Mouse (Mus musculus) kidney, adult 2 months (tissue): ENCODE data around the gene Lingo3.

Experiments
- CTCF ChIP-seq: fragments of 200-500 bp; conservative IDR thresholded peaks from 2 replicates; pipeline ENCODE4 v1.5.1; 2011; ENCODE audit warnings: low read depth, mild to moderate bottlenecking, control low read depth, low read length, moderate library complexity, mixed read lengths; ENCODE audit not compliant: insufficient read depth, insufficient read length
- POLR2A ChIP-seq: fragments of 200-500 bp; IDR thresholded peaks from one replicate; pipeline ENCODE4 v1.6.1; 2011; ENCODE audit warnings: low read depth, low read length, control low read depth

- TF ChIP-seq POLR2A: no peak
- no peak for TF ChIP-seq CTCF
These were observed 5.4 kb downstream of the Lingo3 start for GRCm38 (mm10) chr10:80838346-80838912.
